13 mouse cellular contexts compared by ENCODE assay signal in the genomic region with DNA sequence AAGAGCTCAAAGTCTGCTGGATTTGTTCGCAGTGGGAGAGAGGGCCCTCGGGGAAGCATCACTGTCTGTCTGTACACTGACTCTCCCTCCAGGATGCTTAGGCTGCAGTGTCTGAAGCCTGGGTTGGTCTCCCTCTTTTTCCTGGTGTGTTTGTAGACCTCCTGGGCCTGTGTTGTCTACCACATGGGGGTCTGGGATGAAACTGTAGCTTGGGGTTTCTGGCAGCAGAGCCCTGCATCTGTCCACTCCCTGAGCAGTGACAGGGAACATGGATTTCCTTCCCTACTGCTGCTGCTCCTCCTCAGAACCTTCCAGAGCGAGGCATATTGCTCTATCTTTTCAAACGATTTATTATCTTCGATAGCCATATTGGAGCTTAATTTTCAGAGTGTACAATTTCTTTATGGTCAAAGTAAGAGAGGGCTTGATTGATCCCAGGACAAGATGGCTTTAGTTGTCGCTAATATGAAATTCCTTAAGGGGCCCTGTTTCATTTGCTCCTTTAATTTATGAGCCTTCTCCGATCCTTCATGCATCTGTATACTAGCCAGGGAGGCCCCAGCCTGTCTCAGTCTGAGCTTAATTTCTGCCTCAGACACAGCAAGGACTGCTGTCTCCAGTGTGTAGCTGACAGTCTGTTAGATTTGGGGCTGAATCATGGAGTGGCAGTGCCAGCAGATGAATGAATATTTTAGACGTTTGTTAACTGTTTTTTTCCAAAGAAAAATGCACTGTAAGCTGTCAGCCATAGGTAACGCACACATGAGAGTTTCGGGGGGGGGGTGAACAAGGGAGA.
DNase-seq lines count a peak whose midpoint lies in the region; ATAC-seq and TF ChIP-seq lines count a peak whose summit lies in the region.
"Had no signal": no experiment of that assay in that cellular context is flagged by ENCODE, and none has a peak within 500 bp of the region (broad histone marks: within the 10 kb centered on the region; RNA-seq: fewer than 3 reads in every experiment).

No protein-coding gene starts in this region.

- no peaks in the 10 kb centered on the region for H3K36me3 ChIP-seq in neural tube, embryonic 14.5 days (ENCODE audit: control insufficient read depth, insufficient read depth, low read length)
- H3K36me3 ChIP-seq: liver, embryonic 15.5 days had no signal

- intact Hi-C loops in gastrocnemius, adult 2 months (cut with DNase I) = no loop called here
- intact Hi-C loops in gastrocnemius, postnatal 14 days (cut with DNase I; ENCODE audit: low total_unique reads) = no loop called here
- intact Hi-C loops in left cerebral cortex, adult 2 months (cut with DNase I) = no loop called here
- intact Hi-C loops in left cerebral cortex, postnatal 14 days (cut with DNase I) = no loop called here

- no peak overlapping the region for H3K4me3 ChIP-seq in gastrocnemius, adult 2 months
- no peak overlapping the region for H3K4me3 ChIP-seq in left cerebral cortex, adult 2 months
- no peak overlapping the region for H3K4me3 ChIP-seq in neural tube, embryonic 14.5 days (ENCODE audit: low read depth, low read length)
- H3K4me3 ChIP-seq: liver, embryonic 15.5 days had no signal

- DNase-seq in gastrocnemius, adult 2 months = no peak
- no peak for DNase-seq in gastrocnemius, postnatal 14 days
- DNase-seq in left cerebral cortex, adult 2 months (ENCODE audit: extremely low spot score in 1 of 2, low spot score in 2 of 2) = no peak
- no peak for DNase-seq in left cerebral cortex, postnatal 14 days (ENCODE audit: low spot score in 2 of 2)
- DNase-seq in cerebellum, adult 9-11 months = peak; percentile 16
- no peak for DNase-seq in c-Kit-positive CD71-positive TER-119-positive erythroid progenitor cells, embryonic 14.5 days (ENCODE audit: low spot score)
- DNase-seq in urinary bladder, postnatal 36 days (ENCODE audit: low spot score in 2 of 2) = no peak
- DNase-seq: adrenal gland, adult 2 months; gastrocnemius, postnatal 10 days; kidney, postnatal 14 days; spleen, adult 18-20 months had no signal

- peak; percentile 48; the same call in 1 of the 2 replicates for ATAC-seq in neural tube, embryonic 14.5 days (ENCODE audit: low read depth)

- H3K27ac ChIP-seq in gastrocnemius, adult 2 months = peak overlapping the region; percentile 49; the same call in 1 of the 2 replicates
- peak overlapping the region; percentile 63 for H3K27ac ChIP-seq in left cerebral cortex, adult 2 months
- H3K27ac ChIP-seq in neural tube, embryonic 14.5 days (ENCODE audit: low read depth, low read length) = peak overlapping the region; percentile 50; the same call in 1 of the 2 replicates
- H3K27ac ChIP-seq: liver, embryonic 15.5 days had no signal

- H3K27me3 ChIP-seq in neural tube, embryonic 14.5 days (ENCODE audit: control insufficient read depth, insufficient read depth, low read length) = no peaks in the 10 kb centered on the region
- H3K27me3 ChIP-seq: liver, embryonic 15.5 days had no signal

- WGBS in neural tube, embryonic 14.5 days = 47% methylated on average over 10 of the region's 10 CpGs

- no peaks in the 10 kb centered on the region for H3K9me3 ChIP-seq in neural tube, embryonic 14.5 days (ENCODE audit: control insufficient read depth, low read length)
- H3K9me3 ChIP-seq: liver, embryonic 15.5 days had no signal

- H3K4me1 ChIP-seq in neural tube, embryonic 14.5 days (ENCODE audit: control insufficient read depth, insufficient read depth, low read length) = peaks cover 21% of the 10 kb centered on the region

- no peak overlapping the region for H3K9ac ChIP-seq in neural tube, embryonic 14.5 days (replicated peaks; ENCODE audit: low read depth, low read length)
- H3K9ac ChIP-seq: liver, embryonic 15.5 days had no signal

- no peak overlapping the region for H3K4me2 ChIP-seq in neural tube, embryonic 14.5 days (ENCODE audit: low read depth, low read length)
- H3K4me2 ChIP-seq: liver, embryonic 15.5 days had no signal

- no peak for TF ChIP-seq CTCF in gastrocnemius, adult 2 months (IDR thresholded peaks at IDR 0.05)
- TF ChIP-seq CTCF in left cerebral cortex, adult 2 months (IDR thresholded peaks at IDR 0.05) = no peak
